Mouse (Mus musculus) small intestine, adult 2 months (tissue): Measurements from ENCODE around the gene Adgre1. TPM values are rescaled to one million over a fixed set of nuclear protein-coding genes. Genes with fewer than 3 reads are reported as not detected.
A peak's percentile ranks its signal among the peaks of the same experiment; 100 is the strongest.

Experiments
- H3K27ac ChIP-seq: fragments of 200-500 bp; 2 replicates; pipeline ENCODE4 v1.5.1; 2012; ENCODE audit warnings: low read depth, low read length, control low read depth, inconsistent platforms; ENCODE audit not compliant: insufficient read depth
- H3K27me3 ChIP-seq: fragments of 200-500 bp; 2 replicates; pipeline ENCODE4 v1.6.1; 2012; ENCODE audit warnings: mild to moderate bottlenecking, moderate library complexity, low read length, inconsistent platforms; ENCODE audit not compliant: control insufficient read depth, insufficient read depth
- H3K36me3 ChIP-seq: fragments of 200-500 bp; 2 replicates; pipeline ENCODE4 v1.6.1; 2012; ENCODE audit warnings: mild to moderate bottlenecking, low read length, control low read depth, inconsistent platforms; ENCODE audit not compliant: control insufficient read depth, insufficient read depth
- H3K4me1 ChIP-seq: fragments of 200-500 bp; 2 replicates; pipeline ENCODE4 v1.6.1; 2012; ENCODE audit warnings: low read length, inconsistent platforms, mixed read lengths; ENCODE audit not compliant: control insufficient read depth, insufficient read depth, insufficient read length
- H3K4me3 ChIP-seq: fragments of 200-500 bp; 2 replicates; pipeline ENCODE4 v1.5.1; 2012; ENCODE audit warnings: low read depth, mild to moderate bottlenecking, control low read depth, inconsistent platforms, low read length, moderate library complexity
- CTCF ChIP-seq: fragments of 200-500 bp; IDR thresholded peaks from 2 replicates; pipeline ENCODE4 v1.5.1; 2012; ENCODE audit warnings: low read depth, mild to moderate bottlenecking, control low read depth, inconsistent platforms, low read length, moderate library complexity, mixed read lengths; ENCODE audit not compliant: insufficient replicate concordance, insufficient read length; ENCODE audit errors: extremely low read depth
- POLR2A ChIP-seq: fragments of 200-500 bp; IDR thresholded peaks from 2 replicates; pipeline ENCODE4 v1.6.1; 2012; ENCODE audit warnings: low read depth, mild to moderate bottlenecking, control low read depth, inconsistent platforms, low read length, moderate library complexity
- WGBS: fragments of 180-500 bp; shearing (Covaris S2); methylation state at CpG from one replicate; pipeline ENCODE4 v1.1.7; 2018; 5-methylcytosine and 5-hydroxymethylcytosine counted together
- polyA plus RNA-seq: library from polyadenylated mRNA; depleted of rRNA; stranded (reverse); fragments of >200 nt; gene quantifications from 2 replicates; pipeline ENCODE4 v1.2.3, GENCODE M21; 2012; rRNA removed

The Adgre1 gene
- polyA plus RNA-seq, 1 experiment, result 2.4 TPM

GRCm38 (mm10) chr17:57347017-57347416 is 11.5 kb upstream of the Adgre1 start:
- no peak overlapping the region for H3K4me3 ChIP-seq
- TF ChIP-seq CTCF, result no peak
- no peak for TF ChIP-seq POLR2A
- no peaks in the 10 kb centered on the region for H3K36me3 ChIP-seq
- no peaks in the 10 kb centered on the region for H3K4me1 ChIP-seq
- no peaks in the 10 kb centered on the region for H3K27me3 ChIP-seq
- 47% methylated on average over 6 of the region's 6 CpGs for WGBS
- peak overlapping the region; percentile 41; the same call in 1 of the 2 replicates for H3K27ac ChIP-seq

GRCm38 (mm10) chr17:57347781-57348180 is 10.7 kb upstream of the Adgre1 start:
- Histone ChIP-seq H3K36me3 (no peaks in the 10 kb centered on the region), H3K27me3 (no peaks in the 10 kb centered on the region), H3K4me3 (no peak overlapping the region), H3K27ac (no peak overlapping the region), H3K4me1 (no peaks in the 10 kb centered on the region)
- no peak for TF ChIP-seq POLR2A
- TF ChIP-seq CTCF, result no peak
- 71% methylated on average over 2 of the region's 2 CpGs for WGBS

DNA sequence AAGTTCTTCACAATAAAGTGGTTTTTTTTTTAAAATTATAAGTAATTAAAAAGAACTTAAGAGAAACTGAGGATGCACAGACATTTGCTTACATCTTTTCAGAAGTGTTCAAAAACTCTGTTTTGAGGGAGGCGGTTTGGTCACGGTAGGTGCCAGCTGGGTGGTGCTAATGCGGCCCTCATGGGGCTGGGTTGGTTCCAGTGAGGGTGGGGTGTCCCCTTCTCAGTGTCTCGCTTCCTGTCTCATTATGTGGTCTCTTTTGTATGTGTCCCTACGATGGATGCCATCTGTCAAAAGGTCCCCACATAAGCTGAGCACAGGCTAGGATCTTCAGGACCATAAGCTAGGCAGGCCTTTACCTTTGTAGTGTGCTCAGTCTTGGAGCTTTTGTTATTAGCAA is 9.4 kb upstream of the Adgre1 start:
- no peaks in the 10 kb centered on the region for H3K36me3 ChIP-seq
- no peaks in the 10 kb centered on the region for H3K4me1 ChIP-seq
- no peak for TF ChIP-seq CTCF
- no peak for TF ChIP-seq POLR2A
- WGBS, result 71% methylated on average over 5 of the region's 5 CpGs
- H3K27ac ChIP-seq, result no peak overlapping the region
- H3K4me3 ChIP-seq, result no peak overlapping the region
- no peaks in the 10 kb centered on the region for H3K27me3 ChIP-seq

GRCm38 (mm10) chr17:57350212-57350611 is 8.3 kb upstream of the Adgre1 start:
- TF ChIP-seq POLR2A, result no peak
- no peak for TF ChIP-seq CTCF
- H3K4me1 ChIP-seq, result no peaks in the 10 kb centered on the region
- no peaks in the 10 kb centered on the region for H3K27me3 ChIP-seq
- 83% methylated on average over 5 of the region's 5 CpGs for WGBS
- no peak overlapping the region for H3K27ac ChIP-seq
- H3K36me3 ChIP-seq, result no peaks in the 10 kb centered on the region
- no peak overlapping the region for H3K4me3 ChIP-seq

DNA sequence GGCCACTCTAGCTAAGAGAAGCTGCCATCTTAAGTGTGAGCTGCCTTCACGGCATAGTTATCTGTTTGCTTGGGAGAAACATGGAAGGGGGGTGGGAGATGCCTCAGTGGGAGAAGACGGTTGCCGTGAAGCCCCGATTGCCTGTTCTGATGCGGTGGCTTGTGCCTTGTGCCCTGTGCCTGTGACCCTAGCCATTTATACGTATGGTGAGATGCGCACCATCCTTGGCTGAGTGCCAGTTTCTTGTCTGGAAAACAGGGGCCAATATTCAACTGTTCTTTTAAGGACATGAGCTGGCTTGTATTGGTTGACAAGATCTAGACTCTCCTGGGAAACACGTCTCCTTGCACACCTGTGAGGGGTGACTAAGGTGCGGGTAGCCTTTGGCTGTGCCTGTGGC is 7.4 kb upstream of the Adgre1 start:
- H3K4me3 ChIP-seq, result no peak overlapping the region

DNA sequence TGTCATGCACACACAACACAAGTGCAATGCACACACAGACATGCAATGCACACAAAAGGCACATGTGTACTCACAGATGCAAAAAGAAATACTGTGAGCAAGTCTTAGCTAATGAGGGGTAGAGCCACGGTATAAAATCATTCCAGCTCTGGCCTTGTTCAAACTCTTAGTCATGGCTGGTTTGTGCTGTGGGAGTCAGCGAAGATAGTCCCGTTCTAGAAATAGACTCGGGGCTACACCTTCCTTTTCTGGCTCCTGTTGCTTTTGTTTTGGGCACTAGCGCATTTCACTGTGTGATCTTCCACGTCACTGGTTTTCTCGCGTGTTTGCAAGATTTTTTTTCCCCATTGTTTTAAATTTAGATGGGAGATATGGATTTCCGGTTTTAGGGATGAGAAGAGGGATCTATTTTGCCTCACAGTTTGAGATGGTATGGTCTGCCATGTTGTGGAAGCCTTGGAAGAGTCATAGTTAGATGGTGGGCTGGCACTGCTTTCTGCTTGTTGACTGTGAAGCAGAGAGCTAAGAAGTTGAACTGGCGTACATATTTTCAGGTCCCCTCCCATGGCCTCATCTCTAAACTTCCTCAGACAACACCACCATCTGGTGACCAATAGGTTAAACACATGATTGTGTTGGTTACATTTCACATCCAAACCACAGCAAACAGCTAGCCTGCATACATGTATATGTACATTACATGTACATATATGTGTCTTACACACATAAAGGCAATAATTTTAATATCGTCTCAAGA is 1.2 kb downstream of the Adgre1 start:
- Histone ChIP-seq H3K4me3 (no peak overlapping the region), H3K36me3 (no peaks in the 10 kb centered on the region), H3K4me1 (no peaks in the 10 kb centered on the region), H3K27ac (no peak overlapping the region), H3K27me3 (no peaks in the 10 kb centered on the region)
- no peak for TF ChIP-seq CTCF
- WGBS, result 81% methylated on average over 11 of the region's 11 CpGs

More for the DNA sequence above, 7.4 kb upstream of the Adgre1 start:
- Histone ChIP-seq H3K27ac (no peak overlapping the region), H3K27me3 (no peaks in the 10 kb centered on the region), H3K36me3 (no peaks in the 10 kb centered on the region), H3K4me1 (no peaks in the 10 kb centered on the region)
- WGBS, result 86% methylated on average over 9 of the region's 9 CpGs
- TF ChIP-seq POLR2A, result no peak

Other genes starting within 250 kb of the Adgre1 start
- not detected in 2 replicates for gene Cd70, start 208.9 kb upstream of the Adgre1 start, polyA plus RNA-seq
- 0.79 and 0.98 TPM in 2 replicates for gene Tnfsf14, start 164.5 kb upstream of the Adgre1 start, polyA plus RNA-seq
- gene C3, start 130.6 kb upstream of the Adgre1 start, polyA plus RNA-seq, result 17.9 and 40.9 TPM in 2 replicates
- gene Gpr108, start 110.2 kb upstream of the Adgre1 start, polyA plus RNA-seq, result 25.6 and 46.5 TPM in 2 replicates
- gene Trip10, start 109.2 kb upstream of the Adgre1 start, polyA plus RNA-seq, result 11.0 and 30.3 TPM in 2 replicates
- 3.5 and 6.1 TPM in 2 replicates for gene Vav1, start 79.6 kb upstream of the Adgre1 start, polyA plus RNA-seq
- gene Vmn2r120, start 186.8 kb downstream of the Adgre1 start, polyA plus RNA-seq, result not detected in 2 replicates